Mouse (Mus musculus): ENCODE results near the gene Gm43720.

- TF ChIP-seq POLR2A (IDR thresholded peaks at IDR 0.05; ENCODE audit: control insufficient read depth, extremely low read depth, insufficient read depth, low read length, poor library complexity) (no peak), CTCF (IDR thresholded peaks at IDR 0.05; ENCODE audit: borderline replicate concordance, control insufficient read depth, extremely low read depth, insufficient read depth, low read length, poor library complexity) (no peak)
Observed at GRCm38 (mm10) chr5:138275216-138276050, 4.3 kb downstream of the Gm43720 start.
